ENCODE assay signal across 14 mouse cellular contexts in genomic region chr6:82030511-82030884, GRCm38 (mm10). TPM values are rescaled to one million over a fixed set of nuclear protein-coding genes. Genes with fewer than 3 reads are reported as not detected.
DNase-seq lines count a peak whose midpoint lies in the region; ATAC-seq and TF ChIP-seq lines count a peak whose summit lies in the region.
"Had no signal": no experiment of that assay in that cellular context is flagged by ENCODE, and none has a peak within 500 bp of the region (broad histone marks: within the 10 kb centered on the region; RNA-seq: fewer than 3 reads in every experiment).

No protein-coding gene starts in this region.

- no peaks in the 10 kb centered on the region for H3K36me3 ChIP-seq in lung, embryonic 15.5 days
- H3K36me3 ChIP-seq in intestine, embryonic 16.5 days (ENCODE audit: control insufficient read depth, insufficient read depth, low read length): no peaks in the 10 kb centered on the region
- H3K36me3 ChIP-seq in kidney, postnatal 0 days (ENCODE audit: insufficient read depth, low read length): no peaks in the 10 kb centered on the region
- no peaks in the 10 kb centered on the region for H3K36me3 ChIP-seq in liver, embryonic 13.5 days
- no peaks in the 10 kb centered on the region for H3K36me3 ChIP-seq in forebrain, embryonic 12.5 days (replicated peaks)

- DNase-seq in lung, adult 2 months: no peak
- DNase-seq in kidney, postnatal 0 days (ENCODE audit: low spot score): no peak
- DNase-seq in liver, embryonic 13.5 days: no peak
- no peak for DNase-seq in adrenal gland, postnatal 14 days
- DNase-seq: cerebellum, adult 11 months; layer of hippocampus, adult 9-11 months; right cerebral cortex, postnatal 25 days had no signal

- no peak overlapping the region for H3K9ac ChIP-seq in lung, embryonic 15.5 days
- no peak overlapping the region for H3K9ac ChIP-seq in intestine, embryonic 16.5 days (ENCODE audit: low read depth, low read length)
- H3K9ac ChIP-seq in kidney, postnatal 0 days (ENCODE audit: low read depth, low read length): no peak overlapping the region
- no peak overlapping the region for H3K9ac ChIP-seq in liver, embryonic 13.5 days
- H3K9ac ChIP-seq in forebrain, embryonic 12.5 days: no peak overlapping the region

- H3K4me1 ChIP-seq in lung, embryonic 15.5 days: peaks cover 20% of the 10 kb centered on the region
- H3K4me1 ChIP-seq in lung, adult 2 months (ENCODE audit: control insufficient read depth, insufficient read depth, low read length): peaks cover 2% of the 10 kb centered on the region; the same call in 1 of the 2 replicates
- H3K4me1 ChIP-seq in intestine, embryonic 16.5 days (ENCODE audit: control insufficient read depth, insufficient read depth, low read length): peaks cover 5% of the 10 kb centered on the region
- peaks cover 5% of the 10 kb centered on the region; the same call in 1 of the 2 replicates for H3K4me1 ChIP-seq in kidney, postnatal 0 days (replicated peaks; ENCODE audit: insufficient read depth, low read length)
- no peaks in the 10 kb centered on the region for H3K4me1 ChIP-seq in liver, embryonic 13.5 days (replicated peaks)
- peaks cover 13% of the 10 kb centered on the region for H3K4me1 ChIP-seq in forebrain, embryonic 12.5 days

- no peak for TF ChIP-seq POLR2A in lung, adult 2 months (IDR thresholded peaks at IDR 0.05; ENCODE audit: borderline replicate concordance, extremely low read depth, low read depth, low read length)

- H3K4me2 ChIP-seq in lung, embryonic 15.5 days: peak overlapping the region; percentile 26; the same call in 1 of the 2 replicates
- H3K4me2 ChIP-seq in intestine, embryonic 16.5 days (ENCODE audit: low read depth, low read length): no peak overlapping the region
- no peak overlapping the region for H3K4me2 ChIP-seq in kidney, postnatal 0 days (ENCODE audit: low read length)
- H3K4me2 ChIP-seq in liver, embryonic 13.5 days: no peak overlapping the region
- H3K4me2 ChIP-seq in forebrain, embryonic 12.5 days: no peak overlapping the region

- ATAC-seq in lung, embryonic 15.5 days (ENCODE audit: borderline replicate concordance, extremely low read depth, low FRiP score, low TSS enrichment): peak; percentile 6; the same call in 1 of the 2 replicates
- ATAC-seq in intestine, embryonic 16.5 days: no peak
- ATAC-seq in kidney, postnatal 0 days (replicated peaks; ENCODE audit: low FRiP score, low read depth): no peak
- no peak; the same call in 1 of the 2 replicates for ATAC-seq in liver, embryonic 13.5 days (ENCODE audit: low read depth)
- ATAC-seq in forebrain, embryonic 12.5 days (ENCODE audit: low FRiP score): no peak
- ATAC-seq: activated CD4-positive, CD25-positive, alpha-beta regulatory T cell, adult 4 months; forebrain, embryonic 14.5 days had no signal

- no peak for TF ChIP-seq CTCF in lung, adult 2 months (IDR thresholded peaks at IDR 0.05; ENCODE audit: insufficient read depth, low read length)
- TF ChIP-seq CTCF in kidney, postnatal 0 days (IDR thresholded peaks at IDR 0.05; ENCODE audit: low read depth): no peak

- H3K9me3 ChIP-seq in lung, embryonic 15.5 days: no peaks in the 10 kb centered on the region
- no peaks in the 10 kb centered on the region for H3K9me3 ChIP-seq in intestine, embryonic 16.5 days (ENCODE audit: control insufficient read depth, low read length)
- no peaks in the 10 kb centered on the region for H3K9me3 ChIP-seq in kidney, postnatal 0 days (replicated peaks; ENCODE audit: low read length)
- H3K9me3 ChIP-seq in liver, embryonic 13.5 days (replicated peaks): no peaks in the 10 kb centered on the region
- no peaks in the 10 kb centered on the region for H3K9me3 ChIP-seq in forebrain, embryonic 12.5 days

- H3K27me3 ChIP-seq in lung, embryonic 15.5 days: no peaks in the 10 kb centered on the region
- H3K27me3 ChIP-seq in intestine, embryonic 16.5 days (replicated peaks; ENCODE audit: control insufficient read depth, insufficient read depth, low read length): no peaks in the 10 kb centered on the region
- H3K27me3 ChIP-seq in kidney, postnatal 0 days (ENCODE audit: insufficient read depth, low read length): no peaks in the 10 kb centered on the region
- no peaks in the 10 kb centered on the region for H3K27me3 ChIP-seq in liver, embryonic 13.5 days
- H3K27me3 ChIP-seq in forebrain, embryonic 12.5 days: peaks cover 7% of the 10 kb centered on the region; the same call in 1 of the 2 replicates

- 56% methylated on average over 8 of the region's 8 CpGs for WGBS in lung, embryonic 15.5 days
- 58% methylated on average over 8 of the region's 8 CpGs for WGBS in lung, adult 2 months
- 80% methylated on average over 8 of the region's 8 CpGs for WGBS in intestine, embryonic 16.5 days
- 53% methylated on average over 8 of the region's 8 CpGs for WGBS in kidney, postnatal 0 days
- WGBS in liver, embryonic 13.5 days (ENCODE audit: insufficient replicate concordance): 57% methylated on average over 8 of the region's 8 CpGs
- 67% methylated on average over 8 of the region's 8 CpGs for WGBS in forebrain, embryonic 12.5 days

- H3K4me3 ChIP-seq in lung, embryonic 15.5 days: no peak overlapping the region
- no peak overlapping the region for H3K4me3 ChIP-seq in lung, adult 2 months (replicated peaks; ENCODE audit: extremely low read depth, low read depth, low read length)
- no peak overlapping the region for H3K4me3 ChIP-seq in intestine, embryonic 16.5 days (ENCODE audit: low read length)
- no peak overlapping the region for H3K4me3 ChIP-seq in kidney, postnatal 0 days (replicated peaks; ENCODE audit: low read depth, low read length)
- no peak overlapping the region for H3K4me3 ChIP-seq in liver, embryonic 13.5 days (replicated peaks)
- H3K4me3 ChIP-seq in forebrain, embryonic 12.5 days (replicated peaks): no peak overlapping the region
- H3K4me3 ChIP-seq: myocyte had no signal

- H3K27ac ChIP-seq in lung, embryonic 15.5 days: peak overlapping the region; percentile 89
- H3K27ac ChIP-seq in intestine, embryonic 16.5 days (ENCODE audit: low read length): 0 out of 2 replicates have a peak overlapping the region, but pooled peaks have one; percentile 17
- peak overlapping the region; percentile 92 for H3K27ac ChIP-seq in kidney, postnatal 0 days
- H3K27ac ChIP-seq in liver, embryonic 13.5 days: peak overlapping the region; percentile 73
- H3K27ac ChIP-seq in forebrain, embryonic 12.5 days: no peak overlapping the region

RNA-seq across cellular contexts. Expression of gene Eva1a, which starts 10.3 kb away (rescaled TPM):
- 44.7 and 48.4 TPM in 2 replicates for polyA plus RNA-seq in lung, embryonic 15.5 days (2015; fragmentation: Nextera tagmentation; extraction: Ambion mirVana)
- polyA plus RNA-seq in lung, adult 2 months (2012; rRNA removed): 8.6 and 15.3 TPM in 2 replicates
- polyA plus RNA-seq in intestine, embryonic 16.5 days (2015; fragmentation: Nextera tagmentation; extraction: Ambion mirVana): 17.4 and 20.3 TPM in 2 replicates
- 60.8 and 62.5 TPM in 2 replicates for polyA plus RNA-seq in kidney, postnatal 0 days (2015; fragmentation: Nextera tagmentation; extraction: Ambion mirVana)
- polyA plus RNA-seq in liver, embryonic 13.5 days (2015; fragmentation: Nextera tagmentation; extraction: Ambion mirVana): 5.1 and 6.4 TPM in 2 replicates
- 3.1 and 6.9 TPM in 2 replicates for total RNA-seq in adrenal gland, postnatal 14 days (2021)
- 2.0 and 3.0 TPM in 2 replicates for polyA plus RNA-seq in forebrain, embryonic 12.5 days (2016; fragmentation: Nextera tagmentation; extraction: Ambion mirVana)
- total RNA-seq: megakaryocyte progenitor cell, adult 5-6 weeks had no signal
- polyA plus RNA-seq: activated CD4-positive, CD25-positive, alpha-beta regulatory T cell, adult 4 months had no signal
